Mouse (Mus musculus): ENCODE measurements at regions not wholly inside any gene's neighbourhood (a gene's known extent, or its start where the extent isn't known, plus 50 kb on each side); places are given as distances from the start of the nearest gene placed in this dataset.

GRCm38 (mm10) chr10:51219481-51219880 lies 260.9 kb upstream of the Gm49339 start:
- H3K9ac ChIP-seq (ENCODE audit: low read depth, poor library complexity, severe bottlenecking), result no peak overlapping the region
- H3K4me3 ChIP-seq (ENCODE audit: low read depth, low read length), result no peak overlapping the region
- no peaks in the 10 kb centered on the region; the same call in 1 of the 2 replicates for H3K9me3 ChIP-seq (replicated peaks; ENCODE audit: control insufficient read depth, insufficient read depth, low read length, poor library complexity, severe bottlenecking)
- TF ChIP-seq CTCF (IDR thresholded peaks at IDR 0.05; ENCODE audit: low read depth, low read length) (no peak), EP300 (IDR thresholded peaks at IDR 0.05; ENCODE audit: insufficient read depth, low read depth, low read length) (no peak)
- H3K27ac ChIP-seq (ENCODE audit: insufficient read depth, low read length), result no peak overlapping the region
- no peaks in the 10 kb centered on the region for H3K27me3 ChIP-seq (ENCODE audit: control insufficient read depth, insufficient read depth, low read length, poor library complexity, severe bottlenecking)
- no peaks in the 10 kb centered on the region for H3K36me3 ChIP-seq (ENCODE audit: control insufficient read depth, insufficient read depth, low read length, poor library complexity, severe bottlenecking)
- no peaks in the 10 kb centered on the region for H3K4me1 ChIP-seq (ENCODE audit: control insufficient read depth, insufficient read depth, low read length)

GRCm38 (mm10) chr10:51233592-51233991 lies 246.8 kb upstream of the Gm49339 start:
- H3K9me3 ChIP-seq (replicated peaks; ENCODE audit: control insufficient read depth, insufficient read depth, low read length, poor library complexity, severe bottlenecking), result peaks cover 7% of the 10 kb centered on the region; the same call in 1 of the 2 replicates
- H3K27me3 ChIP-seq (ENCODE audit: control insufficient read depth, insufficient read depth, low read length, poor library complexity, severe bottlenecking), result no peaks in the 10 kb centered on the region
- no peak overlapping the region for H3K27ac ChIP-seq (ENCODE audit: insufficient read depth, low read length)
- no peaks in the 10 kb centered on the region for H3K4me1 ChIP-seq (ENCODE audit: control insufficient read depth, insufficient read depth, low read length)
- TF ChIP-seq POLR2A (IDR thresholded peaks at IDR 0.05; ENCODE audit: insufficient read depth, low read length), result no peak
- no peak for TF ChIP-seq CTCF (IDR thresholded peaks at IDR 0.05; ENCODE audit: low read depth, low read length)
- TF ChIP-seq EP300 (IDR thresholded peaks at IDR 0.05; ENCODE audit: insufficient read depth, low read depth, low read length), result no peak
- H3K4me3 ChIP-seq (ENCODE audit: low read depth, low read length), result no peak overlapping the region
- H3K9ac ChIP-seq (ENCODE audit: low read depth, poor library complexity, severe bottlenecking), result no peak overlapping the region
- H3K36me3 ChIP-seq (ENCODE audit: control insufficient read depth, insufficient read depth, low read length, poor library complexity, severe bottlenecking), result no peaks in the 10 kb centered on the region

- H3K27me3 ChIP-seq (ENCODE audit: control insufficient read depth, insufficient read depth, low read length, poor library complexity, severe bottlenecking), result no peaks in the 10 kb centered on the region
- H3K36me3 ChIP-seq (ENCODE audit: control insufficient read depth, insufficient read depth, low read length, poor library complexity, severe bottlenecking), result no peaks in the 10 kb centered on the region
- 0 out of 2 replicates have a peak, but pooled peaks cover 7% of the 10 kb centered on the region for H3K9me3 ChIP-seq (replicated peaks; ENCODE audit: control insufficient read depth, insufficient read depth, low read length, poor library complexity, severe bottlenecking)
- no peak overlapping the region for H3K4me3 ChIP-seq (ENCODE audit: low read depth, low read length)
- no peak overlapping the region for H3K27ac ChIP-seq (ENCODE audit: insufficient read depth, low read length)
- H3K4me1 ChIP-seq (ENCODE audit: control insufficient read depth, insufficient read depth, low read length), result no peaks in the 10 kb centered on the region
- H3K9ac ChIP-seq (ENCODE audit: low read depth, poor library complexity, severe bottlenecking), result no peak overlapping the region
- TF ChIP-seq CTCF (IDR thresholded peaks at IDR 0.05; ENCODE audit: low read depth, low read length) (no peak), POLR2A (IDR thresholded peaks at IDR 0.05; ENCODE audit: insufficient read depth, low read length) (no peak), EP300 (IDR thresholded peaks at IDR 0.05; ENCODE audit: insufficient read depth, low read depth, low read length) (no peak)
Measured at GRCm38 (mm10) chr10:51235586-51236575, 244.5 kb upstream of the Gm49339 start.

GRCm38 (mm10) chr10:51238103-51238502 lies 242.3 kb upstream of the Gm49339 start:
- no peaks in the 10 kb centered on the region for H3K36me3 ChIP-seq (ENCODE audit: control insufficient read depth, insufficient read depth, low read length, poor library complexity, severe bottlenecking)
- no peak overlapping the region for H3K27ac ChIP-seq (ENCODE audit: insufficient read depth, low read length)
- TF ChIP-seq POLR2A (IDR thresholded peaks at IDR 0.05; ENCODE audit: insufficient read depth, low read length) (no peak), EP300 (IDR thresholded peaks at IDR 0.05; ENCODE audit: insufficient read depth, low read depth, low read length) (no peak), CTCF (IDR thresholded peaks at IDR 0.05; ENCODE audit: low read depth, low read length) (no peak)
- no peaks in the 10 kb centered on the region for H3K27me3 ChIP-seq (ENCODE audit: control insufficient read depth, insufficient read depth, low read length, poor library complexity, severe bottlenecking)
- no peaks in the 10 kb centered on the region for H3K9me3 ChIP-seq (replicated peaks; ENCODE audit: control insufficient read depth, insufficient read depth, low read length, poor library complexity, severe bottlenecking)
- H3K9ac ChIP-seq (ENCODE audit: low read depth, poor library complexity, severe bottlenecking), result no peak overlapping the region
- no peaks in the 10 kb centered on the region for H3K4me1 ChIP-seq (ENCODE audit: control insufficient read depth, insufficient read depth, low read length)
- H3K4me3 ChIP-seq (ENCODE audit: low read depth, low read length), result no peak overlapping the region

GRCm38 (mm10) chr10:51253439-51253838 lies 227.0 kb upstream of the Gm49339 start:
- no peaks in the 10 kb centered on the region for H3K9me3 ChIP-seq (replicated peaks; ENCODE audit: control insufficient read depth, insufficient read depth, low read length, poor library complexity, severe bottlenecking)
- no peak for TF ChIP-seq CTCF (IDR thresholded peaks at IDR 0.05; ENCODE audit: low read depth, low read length)
- TF ChIP-seq EP300 (IDR thresholded peaks at IDR 0.05; ENCODE audit: insufficient read depth, low read depth, low read length), result no peak
- TF ChIP-seq POLR2A (IDR thresholded peaks at IDR 0.05; ENCODE audit: insufficient read depth, low read length), result no peak
- no peaks in the 10 kb centered on the region for H3K36me3 ChIP-seq (ENCODE audit: control insufficient read depth, insufficient read depth, low read length, poor library complexity, severe bottlenecking)
- H3K27me3 ChIP-seq (ENCODE audit: control insufficient read depth, insufficient read depth, low read length, poor library complexity, severe bottlenecking), result 0 out of 2 replicates have a peak, but pooled peaks cover 2% of the 10 kb centered on the region
- no peak overlapping the region for H3K4me3 ChIP-seq (ENCODE audit: low read depth, low read length)
- H3K9ac ChIP-seq (ENCODE audit: low read depth, poor library complexity, severe bottlenecking), result no peak overlapping the region
- H3K4me1 ChIP-seq (ENCODE audit: control insufficient read depth, insufficient read depth, low read length), result no peaks in the 10 kb centered on the region
- no peak overlapping the region for H3K27ac ChIP-seq (ENCODE audit: insufficient read depth, low read length)

- Histone ChIP-seq H3K27me3 (ENCODE audit: control insufficient read depth, insufficient read depth, low read length, poor library complexity, severe bottlenecking) (no peaks in the 10 kb centered on the region), H3K4me3 (ENCODE audit: low read depth, low read length) (no peak overlapping the region), H3K36me3 (ENCODE audit: control insufficient read depth, insufficient read depth, low read length, poor library complexity, severe bottlenecking) (no peaks in the 10 kb centered on the region), H3K4me1 (ENCODE audit: control insufficient read depth, insufficient read depth, low read length) (no peaks in the 10 kb centered on the region), H3K9me3 (replicated peaks; ENCODE audit: control insufficient read depth, insufficient read depth, low read length, poor library complexity, severe bottlenecking) (no peaks in the 10 kb centered on the region), H3K9ac (ENCODE audit: low read depth, poor library complexity, severe bottlenecking) (no peak overlapping the region), H3K27ac (ENCODE audit: insufficient read depth, low read length) (no peak overlapping the region)
- TF ChIP-seq EP300 (IDR thresholded peaks at IDR 0.05; ENCODE audit: insufficient read depth, low read depth, low read length), result no peak
- TF ChIP-seq CTCF (IDR thresholded peaks at IDR 0.05; ENCODE audit: low read depth, low read length), result no peak
- no peak for TF ChIP-seq POLR2A (IDR thresholded peaks at IDR 0.05; ENCODE audit: insufficient read depth, low read length)
Measured at GRCm38 (mm10) chr10:51257587-51258049, 222.8 kb upstream of the Gm49339 start.
